Mouse (Mus musculus) kidney, postnatal 0 days (tissue): ENCODE data around the gene Il12a. TPM values are rescaled to one million over a fixed set of nuclear protein-coding genes. Genes with fewer than 3 reads are reported as not detected.

ENCODE experiments used
- ATAC-seq: fragments of 200-750 bp; cut with Nextera tagmentation; replicated peaks from 2 replicates; pipeline ENCODE4 v1.8.0; 2017; ENCODE audit warnings: low read depth, moderate number of reproducible peaks, moderate TSS enrichment, moderate library complexity; ENCODE audit not compliant: low FRiP score
- DNase-seq: peaks from one replicate; pipeline ENCODE4 v3.0.0-alpha.2; 2016; ENCODE audit warnings: low spot score
- H3K27ac ChIP-seq: fragments of 300-500 bp; sonication (generic); 2 replicates; pipeline ENCODE4 v1.5.1; 2014; ENCODE audit warnings: mild to moderate bottlenecking
- H3K27me3 ChIP-seq: fragments of 300-500 bp; sonication (generic); 2 replicates; pipeline ENCODE4 v1.6.1; 2014; ENCODE audit warnings: low read length, mixed read lengths; ENCODE audit not compliant: insufficient read depth
- H3K36me3 ChIP-seq: fragments of 300-500 bp; sonication (generic); 2 replicates; pipeline ENCODE4 v1.6.1; 2014; ENCODE audit warnings: low read length, mixed read lengths; ENCODE audit not compliant: insufficient read depth
- H3K4me1 ChIP-seq: fragments of 300-500 bp; sonication (generic); replicated peaks from 2 replicates; pipeline ENCODE4 v1.6.1; 2014; ENCODE audit warnings: antibody characterized with exemption, low read length, mixed read lengths; ENCODE audit not compliant: insufficient read depth
- H3K4me2 ChIP-seq: fragments of 300-500 bp; sonication (generic); 2 replicates; pipeline ENCODE4 v1.6.1; 2014; ENCODE audit warnings: mild to moderate bottlenecking, low read length, moderate library complexity, mixed read lengths
- H3K4me3 ChIP-seq: fragments of 300-500 bp; sonication (generic); replicated peaks from 2 replicates; pipeline ENCODE4 v1.5.1; 2014; ENCODE audit warnings: low read depth, low read length
- H3K9ac ChIP-seq: fragments of 300-500 bp; sonication (generic); 2 replicates; pipeline ENCODE4 v1.6.1; 2014; ENCODE audit warnings: low read depth, low read length
- H3K9me3 ChIP-seq: fragments of 300-500 bp; sonication (generic); replicated peaks from 2 replicates; pipeline ENCODE4 v1.6.1; 2016; ENCODE audit warnings: low read length, inconsistent platforms, mixed read lengths
- CTCF ChIP-seq: IDR thresholded peaks from 2 replicates; pipeline ENCODE4 v1.5.1; 2016; ENCODE audit warnings: antibody characterized with exemption, low read depth, mild to moderate bottlenecking, moderate library complexity
- WGBS: fragments of 180-500 bp; shearing (Covaris S2); extraction: QIAGEN DNeasy Blood & Tissue Kit; methylation state at CpG from one replicate; pipeline ENCODE4 v1.1.7; 2014; 5-methylcytosine and 5-hydroxymethylcytosine counted together
- polyA plus RNA-seq: library from polyadenylated mRNA; unstranded; fragments of >200 nt; fragmentation: Nextera tagmentation; extraction: Ambion mirVana; gene quantifications from 2 replicates; pipeline ENCODE4 v1.2.1, GENCODE M21; 2015

Gene Il12a
- polyA plus RNA-seq, 1 experiment from 2014 or later: 0.72 TPM

GRCm38 (mm10) chr3:68719229-68719819 is 28.9 kb downstream of the Il12a start:
- H3K4me2 ChIP-seq: no peak overlapping the region
- ATAC-seq (peak; percentile 52), DNase-seq (peak; percentile 57)
- H3K9ac ChIP-seq: no peak overlapping the region
- TF ChIP-seq CTCF: no peak
- no peaks in the 10 kb centered on the region for H3K9me3 ChIP-seq
- H3K36me3 ChIP-seq: no peaks in the 10 kb centered on the region
- WGBS: 30% methylated on average over 8 of the region's 8 CpGs
- no peaks in the 10 kb centered on the region for H3K27me3 ChIP-seq
- H3K4me1 ChIP-seq: no peaks in the 10 kb centered on the region; the same call in 1 of the 2 replicates
- peak overlapping the region; percentile 27; the same call in 1 of the 2 replicates for H3K27ac ChIP-seq
- H3K4me3 ChIP-seq: no peak overlapping the region

GRCm38 (mm10) chr3:68720258-68720657 is 29.8 kb downstream of the Il12a start:
- Histone ChIP-seq H3K27ac (no peak overlapping the region), H3K4me3 (no peak overlapping the region), H3K27me3 (no peaks in the 10 kb centered on the region), H3K36me3 (no peaks in the 10 kb centered on the region), H3K4me2 (no peak overlapping the region), H3K9ac (no peak overlapping the region), H3K9me3 (no peaks in the 10 kb centered on the region), H3K4me1 (no peaks in the 10 kb centered on the region; the same call in 1 of the 2 replicates)
- ATAC-seq (peak; percentile 71), DNase-seq (peak; percentile 46)
- 46% methylated on average over 13 of the region's 13 CpGs for WGBS
- TF ChIP-seq CTCF: peak; percentile 80

GRCm38 (mm10) chr3:68741955-68742354 is 51.5 kb downstream of the Il12a start:
- H3K4me1 ChIP-seq: no peaks in the 10 kb centered on the region
- H3K4me3 ChIP-seq: no peak overlapping the region
- ATAC-seq (no peak), DNase-seq (no peak)
- H3K27ac ChIP-seq: no peak overlapping the region
- no peaks in the 10 kb centered on the region for H3K36me3 ChIP-seq
- no peak overlapping the region for H3K4me2 ChIP-seq
- no peak overlapping the region for H3K9ac ChIP-seq
- H3K9me3 ChIP-seq: no peaks in the 10 kb centered on the region
- WGBS: 46% methylated on average over 7 of the region's 7 CpGs
- H3K27me3 ChIP-seq: no peaks in the 10 kb centered on the region
- no peak for TF ChIP-seq CTCF

GRCm38 (mm10) chr3:68742718-68743471 is 52.5 kb downstream of the Il12a start:
- no peak overlapping the region for H3K4me3 ChIP-seq
- DNase-seq (peak; percentile 2), ATAC-seq (no peak)
- no peak overlapping the region for H3K4me2 ChIP-seq
- H3K36me3 ChIP-seq: no peaks in the 10 kb centered on the region
- H3K27ac ChIP-seq: no peak overlapping the region
- H3K4me1 ChIP-seq: no peaks in the 10 kb centered on the region
- H3K9ac ChIP-seq: no peak overlapping the region
- no peaks in the 10 kb centered on the region for H3K9me3 ChIP-seq
- no peaks in the 10 kb centered on the region for H3K27me3 ChIP-seq
- 78% methylated on average over 9 of the region's 9 CpGs for WGBS
- no peak for TF ChIP-seq CTCF

- Histone ChIP-seq H3K27ac (no peak overlapping the region), H3K4me3 (no peak overlapping the region), H3K9ac (no peak overlapping the region), H3K36me3 (no peaks in the 10 kb centered on the region), H3K9me3 (no peaks in the 10 kb centered on the region), H3K4me1 (no peaks in the 10 kb centered on the region), H3K4me2 (no peak overlapping the region), H3K27me3 (no peaks in the 10 kb centered on the region)
- no peak for ATAC-seq
- 48% methylated on average over 3 of the region's 3 CpGs for WGBS
- no peak for TF ChIP-seq CTCF
- no peak for DNase-seq
Observed at GRCm38 (mm10) chr3:68743472-68743732, 53.0 kb downstream of the Il12a start.

GRCm38 (mm10) chr3:68744162-68744561 is 53.7 kb downstream of the Il12a start:
- no peak overlapping the region for H3K27ac ChIP-seq
- no peaks in the 10 kb centered on the region for H3K4me1 ChIP-seq
- DNase-seq: peak; percentile 77
- ATAC-seq: no peak
- no peak overlapping the region for H3K4me3 ChIP-seq
- H3K36me3 ChIP-seq: no peaks in the 10 kb centered on the region
- H3K4me2 ChIP-seq: no peak overlapping the region
- H3K9ac ChIP-seq: no peak overlapping the region
- peak; percentile 69 for TF ChIP-seq CTCF
- 79% methylated on average over 1 of the region's 1 CpGs for WGBS
- H3K9me3 ChIP-seq: no peaks in the 10 kb centered on the region
- H3K27me3 ChIP-seq: no peaks in the 10 kb centered on the region
